Mouse (Mus musculus): ENCODE data around the gene Prickle2. TPM values are rescaled to one million over a fixed set of nuclear protein-coding genes. Genes with fewer than 3 reads are reported as not detected.
A peak's percentile ranks its signal among the peaks of the same experiment; 100 is the strongest.

The Prickle2 gene
- polyA plus RNA-seq, 1 experiment: 23.6 TPM

DNA sequence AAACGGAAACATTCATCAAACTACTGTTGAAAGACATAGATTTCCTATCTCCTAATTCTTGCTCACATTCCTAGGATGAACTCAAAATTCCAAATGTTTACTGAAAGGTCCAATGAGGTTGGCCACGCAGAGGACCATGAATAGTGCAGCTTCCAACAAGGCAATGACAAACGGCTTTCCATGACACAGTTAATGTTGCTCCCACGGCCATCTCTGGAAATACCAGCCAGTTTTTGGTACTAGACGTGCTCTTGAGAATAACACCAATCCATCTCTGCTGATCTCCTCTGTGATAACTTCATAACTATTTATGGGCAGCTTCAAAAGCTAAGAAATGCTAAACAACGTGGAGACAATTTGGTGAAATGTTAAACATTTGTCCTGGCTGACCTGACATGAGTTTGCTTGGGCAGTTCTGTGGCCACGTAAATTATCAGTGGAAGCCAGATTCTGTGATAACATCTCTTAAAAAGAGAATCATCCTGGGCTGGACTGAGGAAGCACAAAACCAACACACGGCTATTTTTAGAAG, 31.5 kb downstream of the Prickle2 start:
- DNase-seq: no peak
- no peak for TF ChIP-seq POLR2A (IDR thresholded peaks at IDR 0.05; ENCODE audit: borderline replicate concordance, extremely low read depth, low read depth, low read length)
- 28% methylated on average over 8 of the region's 8 CpGs for WGBS
- Histone ChIP-seq H3K4me1 (ENCODE audit: control insufficient read depth, insufficient read depth, low read length) (peaks cover 11% of the 10 kb centered on the region), H3K4me3 (replicated peaks; ENCODE audit: extremely low read depth, low read depth, low read length) (no peak overlapping the region)

GRCm38 (mm10) chr6:92670518-92671147, 35.3 kb downstream of the Prickle2 start:
- 88% methylated on average over 5 of the region's 5 CpGs for WGBS
- no peak overlapping the region for H3K4me3 ChIP-seq (replicated peaks; ENCODE audit: extremely low read depth, low read depth, low read length)
- TF ChIP-seq POLR2A (IDR thresholded peaks at IDR 0.05; ENCODE audit: borderline replicate concordance, extremely low read depth, low read depth, low read length): no peak
- TF ChIP-seq CTCF (IDR thresholded peaks at IDR 0.05; ENCODE audit: insufficient read depth, low read length): no peak
- DNase-seq: no peak
- H3K4me1 ChIP-seq (ENCODE audit: control insufficient read depth, insufficient read depth, low read length): peaks cover 16% of the 10 kb centered on the region

GRCm38 (mm10) chr6:92669623-92670022, 36.3 kb downstream of the Prickle2 start:
- 74% methylated on average over 3 of the region's 3 CpGs for WGBS
- DNase-seq: no peak
- H3K4me1 ChIP-seq (ENCODE audit: control insufficient read depth, insufficient read depth, low read length): peaks cover 16% of the 10 kb centered on the region
- TF ChIP-seq CTCF (IDR thresholded peaks at IDR 0.05; ENCODE audit: insufficient read depth, low read length) (no peak), POLR2A (IDR thresholded peaks at IDR 0.05; ENCODE audit: borderline replicate concordance, extremely low read depth, low read depth, low read length) (no peak)
- no peak overlapping the region for H3K4me3 ChIP-seq (replicated peaks; ENCODE audit: extremely low read depth, low read depth, low read length)

- TF ChIP-seq CTCF (IDR thresholded peaks at IDR 0.05; ENCODE audit: insufficient read depth, low read length) (no peak), POLR2A (IDR thresholded peaks at IDR 0.05; ENCODE audit: borderline replicate concordance, extremely low read depth, low read depth, low read length) (no peak)
- Histone ChIP-seq H3K4me1 (ENCODE audit: control insufficient read depth, insufficient read depth, low read length) (peaks cover 14% of the 10 kb centered on the region), H3K4me3 (replicated peaks; ENCODE audit: extremely low read depth, low read depth, low read length) (no peak overlapping the region)
- no peak for DNase-seq
- 73% methylated on average over 3 of the region's 3 CpGs for WGBS
These were observed 38.4 kb downstream of the Prickle2 start for GRCm38 (mm10) chr6:92667544-92667943.

DNA sequence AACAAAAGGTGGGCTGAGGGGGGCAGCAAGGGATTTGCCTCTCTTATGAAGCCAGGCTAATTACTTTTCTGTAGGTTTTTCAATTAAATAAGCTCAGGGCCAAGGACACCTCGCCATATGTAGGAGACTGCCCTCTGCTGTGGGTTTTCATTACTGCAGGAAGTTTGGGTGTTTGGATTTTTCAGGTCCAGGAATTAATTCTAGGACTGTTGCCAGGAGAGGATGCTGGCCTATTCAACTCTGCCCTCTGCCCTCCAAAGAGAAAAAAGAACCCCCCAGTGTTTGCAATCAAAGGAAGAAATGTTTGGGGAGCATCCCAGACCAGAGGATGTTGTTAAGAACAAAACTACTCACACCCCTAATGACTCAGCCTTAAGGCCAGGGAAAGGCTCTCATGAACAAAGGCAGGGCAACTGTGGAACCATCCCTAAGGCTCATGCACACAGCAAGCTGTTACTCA, 40.4 kb downstream of the Prickle2 start:
- WGBS: 0% methylated on average over 1 of the region's 1 CpGs
- DNase-seq: peak; percentile 71
- TF ChIP-seq POLR2A (IDR thresholded peaks at IDR 0.05; ENCODE audit: borderline replicate concordance, extremely low read depth, low read depth, low read length): no peak
- TF ChIP-seq CTCF (IDR thresholded peaks at IDR 0.05; ENCODE audit: insufficient read depth, low read length): peak; percentile 31; the same call in 1 of the 2 replicates
- no peak overlapping the region for H3K4me3 ChIP-seq (replicated peaks; ENCODE audit: extremely low read depth, low read depth, low read length)
- peaks cover 17% of the 10 kb centered on the region for H3K4me1 ChIP-seq (ENCODE audit: control insufficient read depth, insufficient read depth, low read length)

DNA sequence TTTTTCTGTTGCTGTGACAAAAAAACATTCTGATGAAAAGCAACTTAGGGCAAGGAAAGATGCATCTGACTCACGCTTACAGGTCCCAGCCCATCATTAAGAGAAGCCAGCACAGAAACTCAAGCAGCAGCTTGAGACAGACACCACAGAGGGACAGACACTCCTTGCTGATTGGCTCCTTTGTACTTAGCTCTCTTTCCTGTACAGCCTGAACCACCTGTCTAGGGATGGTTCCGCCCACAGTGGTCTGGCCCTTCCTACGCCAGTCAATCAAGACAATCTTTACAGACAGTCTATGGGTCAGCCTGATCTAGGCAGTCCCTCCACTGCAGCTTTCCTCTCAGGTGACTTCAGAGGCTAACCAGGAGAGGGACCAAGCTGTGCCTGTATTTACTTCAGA, 42.1 kb downstream of the Prickle2 start:
- TF ChIP-seq POLR2A (IDR thresholded peaks at IDR 0.05; ENCODE audit: borderline replicate concordance, extremely low read depth, low read depth, low read length) (no peak), CTCF (IDR thresholded peaks at IDR 0.05; ENCODE audit: insufficient read depth, low read length) (no peak)
- Histone ChIP-seq H3K4me3 (replicated peaks; ENCODE audit: extremely low read depth, low read depth, low read length) (no peak overlapping the region), H3K4me1 (ENCODE audit: control insufficient read depth, insufficient read depth, low read length) (peaks cover 11% of the 10 kb centered on the region)
- 92% methylated on average over 3 of the region's 3 CpGs for WGBS
- no peak for DNase-seq

DNA sequence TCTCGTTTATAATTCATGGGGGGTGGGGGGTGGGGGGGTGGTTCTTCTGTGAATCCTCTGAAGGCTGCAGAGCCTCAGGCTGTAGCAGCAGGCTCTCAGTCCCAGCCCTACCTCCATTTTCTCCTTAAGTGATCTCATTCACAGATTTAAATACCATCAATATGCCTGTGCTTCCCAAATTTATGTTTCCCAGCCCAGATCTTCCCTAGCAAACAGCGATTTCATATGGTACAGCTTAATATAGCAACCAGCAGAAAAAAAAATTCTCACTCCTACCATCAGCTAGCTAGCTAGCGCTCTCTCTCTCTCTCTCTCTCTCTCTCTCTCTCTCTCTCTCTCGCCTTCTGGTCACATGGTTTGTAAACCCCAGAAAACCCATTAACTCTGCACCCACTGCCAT, 42.5 kb downstream of the Prickle2 start:
- peaks cover 10% of the 10 kb centered on the region; the same call in 1 of the 2 replicates for H3K4me1 ChIP-seq (ENCODE audit: control insufficient read depth, insufficient read depth, low read length)
- no peak for DNase-seq
- H3K4me3 ChIP-seq (replicated peaks; ENCODE audit: extremely low read depth, low read depth, low read length): no peak overlapping the region
- TF ChIP-seq CTCF (IDR thresholded peaks at IDR 0.05; ENCODE audit: insufficient read depth, low read length): no peak
- 69% methylated on average over 4 of the region's 4 CpGs for WGBS

DNA sequence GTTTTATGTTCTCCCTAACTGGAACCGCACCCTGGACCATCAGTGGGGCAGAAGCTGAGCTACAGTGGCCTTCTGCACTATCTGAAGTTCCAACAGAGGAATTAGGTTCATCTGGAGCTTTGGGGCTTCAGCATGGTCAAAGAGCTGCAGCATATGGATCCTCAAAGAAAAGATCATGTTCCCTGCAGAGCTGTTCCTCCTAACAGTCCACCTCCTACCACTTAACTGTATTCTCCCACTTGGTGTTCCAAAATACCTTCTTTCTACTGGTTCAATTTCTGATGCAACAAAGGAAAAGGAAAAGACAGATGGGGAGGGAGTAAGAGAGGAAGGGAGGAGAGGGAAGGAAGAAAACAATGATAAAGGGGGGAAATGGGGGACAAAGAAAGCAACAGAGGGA, 56.9 kb downstream of the Prickle2 start:
- TF ChIP-seq CTCF (IDR thresholded peaks at IDR 0.05; ENCODE audit: insufficient read depth, low read length) (no peak), POLR2A (IDR thresholded peaks at IDR 0.05; ENCODE audit: borderline replicate concordance, extremely low read depth, low read depth, low read length) (no peak)
- Histone ChIP-seq H3K4me3 (replicated peaks; ENCODE audit: extremely low read depth, low read depth, low read length) (no peak overlapping the region), H3K4me1 (ENCODE audit: control insufficient read depth, insufficient read depth, low read length) (0 out of 2 replicates have a peak, but pooled peaks cover 2% of the 10 kb centered on the region)
- DNase-seq: no peak
- WGBS: 97% methylated on average over 1 of the region's 1 CpGs

DNA sequence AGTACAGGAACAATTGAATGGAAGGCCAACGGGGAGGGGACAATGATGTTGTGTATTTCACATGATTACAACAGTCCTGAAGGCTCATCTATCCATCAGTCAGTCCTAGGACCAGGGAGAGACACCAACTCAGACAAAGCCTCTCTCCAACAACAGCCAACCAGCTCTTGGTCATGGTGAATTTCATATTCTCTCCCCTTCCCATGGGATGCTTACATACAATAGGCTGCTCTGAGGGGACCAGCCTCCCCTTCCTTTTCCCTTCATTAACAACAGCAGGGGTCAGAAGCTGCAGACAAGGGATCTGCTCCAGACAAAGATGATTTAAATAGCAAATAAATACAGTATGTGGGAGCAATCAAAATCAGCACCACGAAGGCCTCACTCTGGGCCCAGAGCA, 57.4 kb downstream of the Prickle2 start:
- Histone ChIP-seq H3K4me3 (replicated peaks; ENCODE audit: extremely low read depth, low read depth, low read length) (no peak overlapping the region), H3K4me1 (ENCODE audit: control insufficient read depth, insufficient read depth, low read length) (0 out of 2 replicates have a peak, but pooled peaks cover 2% of the 10 kb centered on the region)
- 47% methylated on average over 2 of the region's 2 CpGs for WGBS
- DNase-seq: no peak
- no peak for TF ChIP-seq CTCF (IDR thresholded peaks at IDR 0.05; ENCODE audit: insufficient read depth, low read length)
- TF ChIP-seq POLR2A (IDR thresholded peaks at IDR 0.05; ENCODE audit: borderline replicate concordance, extremely low read depth, low read depth, low read length): no peak

DNA sequence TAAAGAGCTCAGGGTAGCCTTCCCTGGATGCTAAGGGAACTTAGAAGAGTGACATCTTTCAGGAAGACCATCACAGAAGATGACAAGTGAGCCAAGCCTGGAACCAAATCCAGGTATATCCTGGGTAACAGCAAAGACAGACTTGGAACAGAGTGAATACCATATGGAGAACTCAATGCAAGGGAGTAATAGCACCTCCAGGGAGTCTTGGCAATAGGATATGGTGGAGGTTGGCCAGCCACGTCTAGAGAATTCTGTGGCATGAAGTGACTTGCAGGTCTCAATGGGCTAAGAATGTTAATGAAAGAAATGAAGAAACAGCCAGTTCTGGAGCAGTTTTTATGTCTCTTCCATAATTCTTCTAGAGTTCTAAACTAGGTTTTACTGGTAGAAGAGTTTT, 63.0 kb downstream of the Prickle2 start:
- H3K4me3 ChIP-seq (replicated peaks; ENCODE audit: extremely low read depth, low read depth, low read length): no peak overlapping the region
- no peaks in the 10 kb centered on the region for H3K4me1 ChIP-seq (ENCODE audit: control insufficient read depth, insufficient read depth, low read length)
- WGBS: 63% methylated on average over 1 of the region's 1 CpGs
- DNase-seq: no peak
- no peak for TF ChIP-seq POLR2A (IDR thresholded peaks at IDR 0.05; ENCODE audit: borderline replicate concordance, extremely low read depth, low read depth, low read length)
- TF ChIP-seq CTCF (IDR thresholded peaks at IDR 0.05; ENCODE audit: insufficient read depth, low read length): no peak

Measured in lung, adult 2 months (tissue).